Mouse (Mus musculus): ENCODE data around the gene Rgs6. TPM values are rescaled to one million over a fixed set of nuclear protein-coding genes. Genes with fewer than 3 reads are reported as not detected.

Rgs6 gene
- polyA plus RNA-seq, 3 experiments from 2014 or later, result not detected

GRCm38 (mm10) chr12:82762046-82762445, 174.0 kb downstream of the Rgs6 start:
- ATAC-seq, result no peak

- no peak for ATAC-seq
These were observed 180.6 kb downstream of the Rgs6 start for GRCm38 (mm10) chr12:82768726-82769125.

- no peak for ATAC-seq
These were observed 184.1 kb downstream of the Rgs6 start for GRCm38 (mm10) chr12:82772215-82772614.

GRCm38 (mm10) chr12:82774576-82774975, 186.5 kb downstream of the Rgs6 start:
- ATAC-seq, result no peak

GRCm38 (mm10) chr12:82776686-82777085, 188.6 kb downstream of the Rgs6 start:
- ATAC-seq, result no peak

GRCm38 (mm10) chr12:82780936-82781335, 192.8 kb downstream of the Rgs6 start:
- no peak for ATAC-seq

GRCm38 (mm10) chr12:82781414-82781813, 193.3 kb downstream of the Rgs6 start:
- ATAC-seq, result no peak

- no peak for ATAC-seq
These were observed 204.0 kb downstream of the Rgs6 start for GRCm38 (mm10) chr12:82792122-82792521.

GRCm38 (mm10) chr12:82799892-82800291, 211.8 kb downstream of the Rgs6 start:
- no peak for ATAC-seq

- ATAC-seq, result no peak
These were observed 213.6 kb downstream of the Rgs6 start for GRCm38 (mm10) chr12:82801736-82802135.

- no peak for ATAC-seq
These were observed 214.6 kb downstream of the Rgs6 start for GRCm38 (mm10) chr12:82802711-82803110.

GRCm38 (mm10) chr12:82805167-82805566, 217.1 kb downstream of the Rgs6 start:
- no peak for ATAC-seq

GRCm38 (mm10) chr12:82810631-82811030, 222.5 kb downstream of the Rgs6 start:
- no peak for ATAC-seq

- no peak for ATAC-seq
These were observed 227.9 kb downstream of the Rgs6 start for GRCm38 (mm10) chr12:82815982-82816381.

GRCm38 (mm10) chr12:82819328-82819727, 231.2 kb downstream of the Rgs6 start:
- ATAC-seq, result no peak

- ATAC-seq, result no peak
These were observed 231.9 kb downstream of the Rgs6 start for GRCm38 (mm10) chr12:82819991-82820390.

GRCm38 (mm10) chr12:82822821-82823620, 234.9 kb downstream of the Rgs6 start:
- no peak for ATAC-seq

- ATAC-seq, result no peak
These were observed 242.2 kb downstream of the Rgs6 start for GRCm38 (mm10) chr12:82830333-82830732.

GRCm38 (mm10) chr12:82838544-82838943, 250.5 kb downstream of the Rgs6 start:
- ATAC-seq, result no peak

GRCm38 (mm10) chr12:82841566-82841965, 253.5 kb downstream of the Rgs6 start:
- ATAC-seq, result no peak

GRCm38 (mm10) chr12:82848304-82848872, 260.3 kb downstream of the Rgs6 start:
- no peak for ATAC-seq

- no peak for ATAC-seq
These were observed 266.8 kb downstream of the Rgs6 start for GRCm38 (mm10) chr12:82854902-82855301.

GRCm38 (mm10) chr12:82855333-82856107, 267.4 kb downstream of the Rgs6 start:
- no peak for ATAC-seq

GRCm38 (mm10) chr12:82865686-82866085, 277.6 kb downstream of the Rgs6 start:
- no peak for ATAC-seq

All from inflammation-experienced regulatory T-cells, adult 6 months (primary cell).